Mouse (Mus musculus): ENCODE measurements at regions not wholly inside any gene's neighbourhood (a gene's known extent, or its start where the extent isn't known, plus 50 kb on each side); places are given as distances from the start of the nearest gene placed in this dataset.
"Not testable (repeated sequence)": the region's sequence is repeated elsewhere in the genome, so short reads cannot be mapped to it uniquely, and the experiment has no call there.

DNA sequence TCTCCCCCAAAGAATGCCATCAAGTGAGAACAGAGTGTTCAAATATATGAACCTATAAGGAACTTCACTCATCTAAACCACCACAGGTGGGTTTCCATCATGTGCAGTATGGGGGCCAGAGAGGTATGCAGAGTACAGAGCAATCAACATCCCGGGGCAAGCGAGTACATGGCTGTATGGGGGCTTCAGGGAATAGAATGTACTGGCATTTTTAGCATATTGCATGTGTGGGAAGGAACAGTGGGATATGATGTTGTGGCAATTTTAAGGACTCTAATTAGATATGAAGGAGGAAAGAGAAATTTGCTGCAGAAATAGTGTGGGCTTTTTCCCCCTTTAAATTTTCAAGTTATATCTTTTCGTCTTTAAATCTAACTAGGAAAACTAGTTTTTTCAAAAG lies 344.0 kb downstream of the Trib2 start:
- Histone ChIP-seq H3K9me3 (no peaks in the 10 kb centered on the region), H3K4me2 (replicated peaks) (no peak overlapping the region), H3K27ac (no peak overlapping the region), H3K27me3 (no peaks in the 10 kb centered on the region), H3K4me1 (replicated peaks) (no peaks in the 10 kb centered on the region), H3K36me3 (no peaks in the 10 kb centered on the region), H3K4me3 (replicated peaks) (no peak overlapping the region), H3K9ac (replicated peaks) (no peak overlapping the region)
- no peak for ATAC-seq
- WGBS: 87% methylated on average over 3 of the region's 3 CpGs

GRCm38 (mm10) chr12:15459429-15459828 lies 357.3 kb downstream of the Trib2 start:
- Histone ChIP-seq H3K27me3 (no peaks in the 10 kb centered on the region), H3K9ac (replicated peaks) (no peak overlapping the region), H3K27ac (no peak overlapping the region), H3K36me3 (no peaks in the 10 kb centered on the region), H3K4me2 (replicated peaks) (no peak overlapping the region), H3K4me1 (replicated peaks) (no peaks in the 10 kb centered on the region), H3K9me3 (no peaks in the 10 kb centered on the region), H3K4me3 (replicated peaks) (no peak overlapping the region)
- WGBS: 95% methylated on average over 1 of the region's 1 CpGs
- ATAC-seq: no peak

DNA sequence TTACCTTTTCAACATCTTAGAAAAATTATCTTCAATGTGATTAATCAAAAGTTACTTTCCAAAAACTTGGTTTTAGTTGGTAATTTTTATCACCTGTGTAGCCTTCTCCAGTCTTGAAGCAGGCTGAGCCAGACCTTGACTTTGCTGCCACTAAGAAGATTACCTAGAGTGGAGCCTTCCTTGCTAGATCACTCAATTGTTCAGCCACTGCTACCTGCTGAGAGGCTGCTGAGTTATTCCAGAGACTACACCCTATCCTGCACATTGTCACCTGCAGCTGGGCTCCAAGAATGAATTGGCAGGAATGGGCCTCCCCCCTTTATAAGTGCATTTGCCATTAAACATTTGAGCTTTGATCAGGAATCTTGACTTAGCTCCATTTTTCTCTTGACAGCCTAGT lies 360.4 kb downstream of the Trib2 start:
- not testable (repeated sequence) for H3K9me3 ChIP-seq; H3K4me2 ChIP-seq (replicated peaks); ATAC-seq; H3K9ac ChIP-seq (replicated peaks); H3K27me3 ChIP-seq; H3K4me1 ChIP-seq (replicated peaks); H3K36me3 ChIP-seq; H3K27ac ChIP-seq; H3K4me3 ChIP-seq (replicated peaks)

GRCm38 (mm10) chr12:15455744-15456143 lies 361.0 kb downstream of the Trib2 start:
- ATAC-seq: no peak
- Histone ChIP-seq H3K36me3 (no peaks in the 10 kb centered on the region), H3K27me3 (no peaks in the 10 kb centered on the region), H3K4me1 (replicated peaks) (no peaks in the 10 kb centered on the region), H3K9ac (replicated peaks) (no peak overlapping the region), H3K9me3 (no peaks in the 10 kb centered on the region), H3K27ac (no peak overlapping the region), H3K4me2 (replicated peaks) (no peak overlapping the region), H3K4me3 (replicated peaks) (no peak overlapping the region)
- 93% methylated on average over 2 of the region's 2 CpGs for WGBS

DNA sequence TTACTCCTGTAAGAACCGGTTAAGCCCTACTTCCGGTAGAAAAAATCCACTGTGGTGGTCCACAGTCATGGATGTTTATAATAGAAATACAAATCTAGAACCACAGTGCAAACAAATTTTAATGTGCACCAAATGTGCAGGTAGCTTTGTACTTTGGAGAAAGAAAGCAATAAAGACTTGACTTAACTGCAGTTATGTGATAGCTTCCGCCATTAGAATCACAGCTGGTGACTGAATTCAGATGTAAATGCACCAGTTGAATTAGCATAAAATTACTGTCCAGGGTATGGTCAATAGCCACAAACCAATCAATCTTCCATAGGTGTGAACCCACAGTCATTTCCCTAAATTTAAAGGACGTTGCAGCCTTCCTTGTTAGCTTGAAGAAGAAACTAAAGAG lies 367.2 kb downstream of the Trib2 start:
- Histone ChIP-seq H3K4me3 (replicated peaks) (no peak overlapping the region), H3K36me3 (no peaks in the 10 kb centered on the region), H3K9ac (replicated peaks) (no peak overlapping the region), H3K27me3 (no peaks in the 10 kb centered on the region), H3K4me1 (replicated peaks) (no peaks in the 10 kb centered on the region), H3K4me2 (replicated peaks) (no peak overlapping the region), H3K9me3 (no peaks in the 10 kb centered on the region), H3K27ac (no peak overlapping the region)
- 82% methylated on average over 4 of the region's 4 CpGs for WGBS
- ATAC-seq: no peak

GRCm38 (mm10) chr12:15416180-15416766 lies 400.4 kb downstream of the Trib2 start:
- ATAC-seq: no peak

DNA sequence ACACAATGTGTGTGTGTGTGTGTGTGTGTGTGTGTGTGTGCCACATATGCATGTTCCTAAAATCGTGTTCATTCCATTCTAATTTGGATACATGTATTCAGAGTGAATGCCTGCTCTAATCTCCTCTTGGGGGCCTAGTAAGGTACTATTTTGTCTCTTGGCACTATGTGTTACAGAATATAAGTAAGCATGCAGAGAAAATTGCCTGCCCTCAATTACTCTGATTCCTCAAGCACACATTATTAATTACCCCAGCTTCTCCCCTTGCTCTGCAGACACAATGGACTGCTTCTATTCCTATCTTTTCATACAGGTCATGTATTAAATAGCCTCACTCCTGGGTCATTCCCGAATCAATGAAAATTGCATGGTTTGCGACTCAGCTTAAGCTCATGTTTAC lies 406.3 kb downstream of the Trib2 start:
- Histone ChIP-seq H3K36me3 (no peaks in the 10 kb centered on the region), H3K9me3 (no peaks in the 10 kb centered on the region), H3K9ac (replicated peaks) (no peak overlapping the region), H3K27me3 (no peaks in the 10 kb centered on the region), H3K27ac (no peak overlapping the region), H3K4me2 (replicated peaks) (no peak overlapping the region), H3K4me3 (replicated peaks) (no peak overlapping the region), H3K4me1 (replicated peaks) (peaks cover 5% of the 10 kb centered on the region; the same call in 1 of the 2 replicates)
- ATAC-seq: peak; percentile 80
- WGBS: 32% methylated on average over 3 of the region's 3 CpGs

More at GRCm38 (mm10) chr12:15416180-15416766, 400.4 kb downstream of the Trib2 start:
- Histone ChIP-seq H3K27me3 (no peaks in the 10 kb centered on the region), H3K36me3 (no peaks in the 10 kb centered on the region), H3K4me3 (replicated peaks) (no peak overlapping the region), H3K4me1 (replicated peaks) (no peaks in the 10 kb centered on the region), H3K27ac (no peak overlapping the region), H3K4me2 (replicated peaks) (no peak overlapping the region), H3K9me3 (no peaks in the 10 kb centered on the region), H3K9ac (replicated peaks) (no peak overlapping the region)
- 13% methylated on average over 4 of the region's 4 CpGs for WGBS

GRCm38 (mm10) chr12:15407577-15407976 lies 409.1 kb downstream of the Trib2 start:
- not testable (repeated sequence) for H3K4me1 ChIP-seq (replicated peaks); H3K27me3 ChIP-seq; H3K4me3 ChIP-seq (replicated peaks); H3K9ac ChIP-seq (replicated peaks); H3K36me3 ChIP-seq; H3K27ac ChIP-seq; H3K4me2 ChIP-seq (replicated peaks); H3K9me3 ChIP-seq; ATAC-seq
- 84% methylated on average over 3 of the region's 3 CpGs for WGBS

DNA sequence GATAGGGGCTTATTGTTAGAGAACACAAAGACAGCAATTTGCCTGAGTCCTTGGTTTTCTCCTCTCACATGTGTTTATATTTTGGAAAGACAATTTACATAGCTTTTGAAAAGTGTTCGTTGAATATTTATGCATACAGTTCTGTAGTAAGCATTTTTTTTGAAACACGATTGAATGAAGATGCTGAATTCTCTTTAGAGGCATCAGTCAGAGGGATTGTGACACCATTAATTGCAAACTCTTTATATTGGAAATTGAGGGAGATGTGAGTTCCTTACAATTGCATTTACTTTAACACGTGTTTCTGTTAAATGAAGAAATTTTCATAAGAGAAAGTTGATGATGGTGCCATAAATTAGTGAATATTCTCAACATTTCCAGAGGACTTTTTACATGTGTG lies 424.1 kb downstream of the Trib2 start:
- H3K4me3 ChIP-seq (replicated peaks): no peak overlapping the region
- H3K9me3 ChIP-seq: no peaks in the 10 kb centered on the region
- no peaks in the 10 kb centered on the region for H3K36me3 ChIP-seq
- H3K27ac ChIP-seq: no peak overlapping the region
- H3K4me2 ChIP-seq (replicated peaks): no peak overlapping the region
- H3K4me1 ChIP-seq (replicated peaks): no peaks in the 10 kb centered on the region
- ATAC-seq: no peak
- no peaks in the 10 kb centered on the region for H3K27me3 ChIP-seq
- WGBS: 80% methylated on average over 3 of the region's 3 CpGs
- H3K9ac ChIP-seq (replicated peaks): no peak overlapping the region

- ATAC-seq: no peak
- H3K9me3 ChIP-seq: no peaks in the 10 kb centered on the region
- no peaks in the 10 kb centered on the region for H3K36me3 ChIP-seq
- H3K4me2 ChIP-seq (replicated peaks): no peak overlapping the region
- no peak overlapping the region for H3K4me3 ChIP-seq (replicated peaks)
- WGBS: 86% methylated on average over 1 of the region's 1 CpGs
- no peaks in the 10 kb centered on the region for H3K4me1 ChIP-seq (replicated peaks)
- no peaks in the 10 kb centered on the region for H3K27me3 ChIP-seq
- H3K9ac ChIP-seq (replicated peaks): no peak overlapping the region
- H3K27ac ChIP-seq: no peak overlapping the region
These were observed 428.1 kb downstream of the Trib2 start for GRCm38 (mm10) chr12:15388574-15388973.

GRCm38 (mm10) chr12:15357808-15358207 lies 458.9 kb downstream of the Trib2 start:
- no peak overlapping the region for H3K27ac ChIP-seq
- no peak for ATAC-seq
- H3K27me3 ChIP-seq: no peaks in the 10 kb centered on the region
- no peak overlapping the region for H3K9ac ChIP-seq (replicated peaks)
- no peaks in the 10 kb centered on the region for H3K9me3 ChIP-seq
- H3K4me3 ChIP-seq (replicated peaks): no peak overlapping the region
- 86% methylated on average over 1 of the region's 1 CpGs for WGBS
- H3K4me1 ChIP-seq (replicated peaks): no peaks in the 10 kb centered on the region
- H3K36me3 ChIP-seq: no peaks in the 10 kb centered on the region
- H3K4me2 ChIP-seq (replicated peaks): no peak overlapping the region

DNA sequence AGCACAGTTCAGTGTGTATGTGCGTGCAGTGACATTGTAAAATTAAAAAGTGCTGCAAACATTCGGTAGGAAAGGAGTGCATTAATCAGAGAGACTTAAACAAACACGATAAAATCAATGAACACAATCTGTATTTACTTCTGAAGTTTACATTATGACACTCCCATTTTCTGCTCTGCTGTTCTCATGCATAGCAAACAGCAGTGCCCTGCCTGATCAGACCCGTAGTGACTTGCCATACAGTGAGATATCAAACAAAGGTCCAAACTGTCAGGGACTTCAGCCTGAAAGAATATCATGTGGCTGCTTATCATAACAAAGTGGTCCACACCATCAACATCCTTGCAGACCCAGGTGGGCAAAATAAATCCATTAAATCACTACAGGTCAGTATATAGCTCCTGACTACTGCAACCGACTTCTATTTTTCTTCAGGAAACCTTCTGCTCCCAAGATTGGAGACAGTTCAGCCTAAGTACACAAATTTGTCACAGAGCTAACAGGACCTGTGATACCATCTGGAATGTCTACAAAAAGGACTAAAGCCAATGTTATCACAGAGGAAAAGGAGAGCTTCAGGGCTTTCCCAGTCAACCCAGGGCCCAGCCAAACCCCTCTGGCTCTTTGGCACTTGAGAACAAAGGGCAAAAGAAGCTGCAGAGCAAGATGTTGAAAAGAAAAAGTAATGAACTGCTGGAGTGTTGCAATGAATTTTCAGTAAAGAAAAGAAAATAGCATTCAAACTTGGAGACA lies 495.8 kb downstream of the Trib2 start:
- no peak overlapping the region for H3K27ac ChIP-seq
- no peak overlapping the region for H3K9ac ChIP-seq (replicated peaks)
- ATAC-seq: no peak
- H3K4me2 ChIP-seq (replicated peaks): no peak overlapping the region
- no peaks in the 10 kb centered on the region for H3K27me3 ChIP-seq
- WGBS: 75% methylated on average over 5 of the region's 5 CpGs
- no peaks in the 10 kb centered on the region for H3K9me3 ChIP-seq
- H3K4me3 ChIP-seq (replicated peaks): no peak overlapping the region
- no peaks in the 10 kb centered on the region for H3K4me1 ChIP-seq (replicated peaks)
- no peaks in the 10 kb centered on the region for H3K36me3 ChIP-seq

- no peak for ATAC-seq
- no peaks in the 10 kb centered on the region for H3K36me3 ChIP-seq
- WGBS: 75% methylated on average over 1 of the region's 1 CpGs
These were observed 497.1 kb downstream of the Trib2 start for GRCm38 (mm10) chr12:15319647-15320046.

More at GRCm38 (mm10) chr12:15319647-15320046, 497.1 kb downstream of the Trib2 start:
- H3K9ac ChIP-seq (replicated peaks): no peak overlapping the region
- no peak overlapping the region for H3K27ac ChIP-seq
- no peaks in the 10 kb centered on the region for H3K4me1 ChIP-seq (replicated peaks)
- no peak overlapping the region for H3K4me3 ChIP-seq (replicated peaks)
- H3K27me3 ChIP-seq: no peaks in the 10 kb centered on the region
- H3K9me3 ChIP-seq: no peaks in the 10 kb centered on the region
- H3K4me2 ChIP-seq (replicated peaks): no peak overlapping the region
